Mouse (Mus musculus): ENCODE data around the gene Trp53bp1.

Gene Trp53bp1

GRCm38 (mm10) chr2:121206541-121206940 is 64.7 kb downstream of the Trp53bp1 start:
- no peaks in the 10 kb centered on the region for H3K27me3 ChIP-seq (ENCODE audit: control insufficient read depth, insufficient read depth, low read length, poor library complexity, severe bottlenecking)
- DNase-seq (ENCODE audit: low read depth, low spot score) = no peak
- H3K36me3 ChIP-seq (ENCODE audit: control insufficient read depth, insufficient read depth, low read length, poor library complexity, severe bottlenecking) = peaks cover 10% of the 10 kb centered on the region

- H3K36me3 ChIP-seq (ENCODE audit: control insufficient read depth, insufficient read depth, low read length, poor library complexity, severe bottlenecking) = peaks cover 8% of the 10 kb centered on the region
- no peak for DNase-seq (ENCODE audit: low read depth, low spot score)
- H3K27me3 ChIP-seq (ENCODE audit: control insufficient read depth, insufficient read depth, low read length, poor library complexity, severe bottlenecking) = no peaks in the 10 kb centered on the region
These were observed 66.9 kb downstream of the Trp53bp1 start for GRCm38 (mm10) chr2:121204276-121204675.

GRCm38 (mm10) chr2:121195466-121195865 is 75.7 kb downstream of the Trp53bp1 start:
- no peak for DNase-seq (ENCODE audit: low read depth, low spot score)
- H3K36me3 ChIP-seq (ENCODE audit: control insufficient read depth, insufficient read depth, low read length, poor library complexity, severe bottlenecking) = peaks cover 10% of the 10 kb centered on the region
- H3K27me3 ChIP-seq (ENCODE audit: control insufficient read depth, insufficient read depth, low read length, poor library complexity, severe bottlenecking) = no peaks in the 10 kb centered on the region

GRCm38 (mm10) chr2:121188530-121188929 is 82.7 kb downstream of the Trp53bp1 start:
- Histone ChIP-seq H3K36me3 (ENCODE audit: control insufficient read depth, insufficient read depth, low read length, poor library complexity, severe bottlenecking) (peaks cover 24% of the 10 kb centered on the region), H3K27me3 (ENCODE audit: control insufficient read depth, insufficient read depth, low read length, poor library complexity, severe bottlenecking) (no peaks in the 10 kb centered on the region)
- no peak for DNase-seq (ENCODE audit: low read depth, low spot score)

- no peak for DNase-seq (ENCODE audit: low read depth, low spot score)
- Histone ChIP-seq H3K36me3 (ENCODE audit: control insufficient read depth, insufficient read depth, low read length, poor library complexity, severe bottlenecking) (peaks cover 28% of the 10 kb centered on the region), H3K27me3 (ENCODE audit: control insufficient read depth, insufficient read depth, low read length, poor library complexity, severe bottlenecking) (no peaks in the 10 kb centered on the region)
These were observed 87.1 kb downstream of the Trp53bp1 start for GRCm38 (mm10) chr2:121184142-121184541.

GRCm38 (mm10) chr2:121183431-121183830 is 87.8 kb downstream of the Trp53bp1 start:
- no peaks in the 10 kb centered on the region for H3K27me3 ChIP-seq (ENCODE audit: control insufficient read depth, insufficient read depth, low read length, poor library complexity, severe bottlenecking)
- peaks cover 33% of the 10 kb centered on the region for H3K36me3 ChIP-seq (ENCODE audit: control insufficient read depth, insufficient read depth, low read length, poor library complexity, severe bottlenecking)
- no peak for DNase-seq (ENCODE audit: low read depth, low spot score)

- DNase-seq (ENCODE audit: low read depth, low spot score) = peak; percentile 8
- H3K27me3 ChIP-seq (ENCODE audit: control insufficient read depth, insufficient read depth, low read length, poor library complexity, severe bottlenecking) = no peaks in the 10 kb centered on the region
- peaks cover 19% of the 10 kb centered on the region for H3K36me3 ChIP-seq (ENCODE audit: control insufficient read depth, insufficient read depth, low read length, poor library complexity, severe bottlenecking)
These were observed 92.3 kb downstream of the Trp53bp1 start for GRCm38 (mm10) chr2:121178828-121179479.

GRCm38 (mm10) chr2:121170980-121171742 is 100.0 kb downstream of the Trp53bp1 start, which contains the start of gene Zscan29:
Zscan29 (minus strand) TSS chr2:121171125.
- Histone ChIP-seq H3K36me3 (ENCODE audit: control insufficient read depth, insufficient read depth, low read length, poor library complexity, severe bottlenecking) (peaks cover 5% of the 10 kb centered on the region; the same call in 1 of the 2 replicates), H3K27me3 (ENCODE audit: control insufficient read depth, insufficient read depth, low read length, poor library complexity, severe bottlenecking) (no peaks in the 10 kb centered on the region)
- peak; percentile 92 for DNase-seq (ENCODE audit: low read depth, low spot score)

GRCm38 (mm10) chr2:121170481-121170971 is 100.7 kb downstream of the Trp53bp1 start, which contains the start of gene Tubgcp4:
Tubgcp4 (plus strand) TSS chr2:121170654.
- H3K36me3 ChIP-seq (ENCODE audit: control insufficient read depth, insufficient read depth, low read length, poor library complexity, severe bottlenecking) = peaks cover 7% of the 10 kb centered on the region; the same call in 1 of the 2 replicates
- no peaks in the 10 kb centered on the region for H3K27me3 ChIP-seq (ENCODE audit: control insufficient read depth, insufficient read depth, low read length, poor library complexity, severe bottlenecking)
- DNase-seq (ENCODE audit: low read depth, low spot score) = peak; percentile 42

- peak; percentile 30 for DNase-seq (ENCODE audit: low read depth, low spot score)
- no peaks in the 10 kb centered on the region for H3K27me3 ChIP-seq (ENCODE audit: control insufficient read depth, insufficient read depth, low read length, poor library complexity, severe bottlenecking)
These were observed 101.3 kb downstream of the Trp53bp1 start for GRCm38 (mm10) chr2:121169902-121170301.

GRCm38 (mm10) chr2:121169173-121169572 is 102.0 kb downstream of the Trp53bp1 start:
- no peak for DNase-seq (ENCODE audit: low read depth, low spot score)
- Histone ChIP-seq H3K36me3 (ENCODE audit: control insufficient read depth, insufficient read depth, low read length, poor library complexity, severe bottlenecking) (0 out of 2 replicates have a peak, but pooled peaks cover 5% of the 10 kb centered on the region), H3K27me3 (ENCODE audit: control insufficient read depth, insufficient read depth, low read length, poor library complexity, severe bottlenecking) (no peaks in the 10 kb centered on the region)

More at GRCm38 (mm10) chr2:121169902-121170301, 101.3 kb downstream of the Trp53bp1 start:
- 0 out of 2 replicates have a peak, but pooled peaks cover 5% of the 10 kb centered on the region for H3K36me3 ChIP-seq (ENCODE audit: control insufficient read depth, insufficient read depth, low read length, poor library complexity, severe bottlenecking)

GRCm38 (mm10) chr2:121153100-121153499 is 118.1 kb downstream of the Trp53bp1 start:
- no peak for DNase-seq (ENCODE audit: low read depth, low spot score)
- H3K36me3 ChIP-seq (ENCODE audit: control insufficient read depth, insufficient read depth, low read length, poor library complexity, severe bottlenecking) = peaks cover 2% of the 10 kb centered on the region
- H3K27me3 ChIP-seq (ENCODE audit: control insufficient read depth, insufficient read depth, low read length, poor library complexity, severe bottlenecking) = no peaks in the 10 kb centered on the region

GRCm38 (mm10) chr2:121149679-121150078 is 121.5 kb downstream of the Trp53bp1 start:
- H3K27me3 ChIP-seq (ENCODE audit: control insufficient read depth, insufficient read depth, low read length, poor library complexity, severe bottlenecking) = no peaks in the 10 kb centered on the region
- peaks cover 8% of the 10 kb centered on the region for H3K36me3 ChIP-seq (ENCODE audit: control insufficient read depth, insufficient read depth, low read length, poor library complexity, severe bottlenecking)
- no peak for DNase-seq (ENCODE audit: low read depth, low spot score)
